Comparison of ENCODE assay signal across 16 mouse cellular contexts in genomic region chr2:4849449-4849848, GRCm38 (mm10). TPM values are rescaled to one million over a fixed set of nuclear protein-coding genes. Genes with fewer than 3 reads are reported as not detected.
DNase-seq lines count a peak whose midpoint lies in the region; TF ChIP-seq lines count a peak whose summit lies in the region.
"Had no signal": no experiment of that assay in that cellular context is flagged by ENCODE, and none has a peak within 500 bp of the region (broad histone marks: within the 10 kb centered on the region; RNA-seq: fewer than 3 reads in every experiment).

No protein-coding gene starts in this region.

- no peak for TF ChIP-seq CTCF in brain, embryonic 14.5 days (IDR thresholded peaks at IDR 0.05; ENCODE audit: borderline replicate concordance, extremely low read depth, insufficient read depth, insufficient read length)

- TF ChIP-seq POLR2A in brain, embryonic 14.5 days (IDR thresholded peaks at IDR 0.05; ENCODE audit: borderline replicate concordance, extremely low read depth, insufficient read depth, insufficient read length, poor library complexity, severe bottlenecking) = no peak

- DNase-seq in heart, adult 11 months = peak; percentile 48
- no peak for DNase-seq in heart, postnatal 4 days
- DNase-seq in kidney, postnatal 25 days = peak; percentile 11 to 53
- DNase-seq in kidney, adult 18-20 months = no peak
- DNase-seq in brain, embryonic 14.5 days (ENCODE audit: low read depth) = peak; percentile 6
- DNase-seq in adrenal gland, adult 18-20 months (ENCODE audit: low spot score in 2 of 2) = no peak
- DNase-seq: adrenal gland, adult 8-10 months; adrenal gland, postnatal 25 days; cerebellum, adult 18-20 months; cerebellum, adult 9-10 months; cerebellum, postnatal 14 days; gastrocnemius, adult 2 months; gastrocnemius, postnatal 14 days; heart, adult 18-20 months; heart, postnatal 10 days; heart, postnatal 36 days had no signal

RNA-seq across cellular contexts. Expression of gene Sephs1, which starts 31.9 kb away (rescaled TPM):
- 10 to 100 TPM; 41.7 to 42.0 TPM for total RNA-seq in heart, postnatal 4 days (2021)
- polyA plus RNA-seq in brain, embryonic 14.5 days (2012; rRNA removed) = 73.8 and 77.2 TPM in 2 replicates
- total RNA-seq in adrenal gland, adult 18-20 months (2021) = 10 to 100 TPM; 31.5 to 43.5 TPM

Comparison
In these comparisons a context has a peak if more than half of its experiments do, and no peak if none do; other contexts are left out.
1. DNase-seq: peak in heart, adult 11 months (single experiment), kidney, postnatal 25 days (2 of 2) and brain, embryonic 14.5 days (single experiment); none in heart, postnatal 4 days (single experiment), kidney, adult 18-20 months (single experiment) and adrenal gland, adult 18-20 months (0 of 2).